ENCODE assay signal across 15 mouse cellular contexts in the genomic region with DNA sequence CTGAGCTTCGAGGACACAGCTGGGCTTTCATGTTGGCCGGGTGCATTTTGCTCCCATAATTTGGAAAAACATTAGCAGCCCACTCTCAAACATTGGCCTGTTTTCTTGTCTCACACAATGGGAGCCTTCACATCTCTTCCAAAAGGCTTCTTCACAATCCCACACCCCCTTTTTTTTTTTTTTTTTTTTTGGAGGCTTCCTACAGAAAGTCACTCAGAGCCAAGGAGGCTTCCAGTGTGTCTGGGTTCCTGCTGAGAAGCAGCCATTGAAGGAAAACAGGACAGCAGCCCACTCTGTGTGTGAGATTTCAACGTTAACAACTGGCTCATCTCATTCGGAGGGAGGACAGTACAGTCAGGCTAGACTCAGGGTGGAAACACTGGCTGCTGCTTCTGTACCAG.
DNase-seq lines count a peak whose midpoint lies in the region; ATAC-seq and TF ChIP-seq lines count a peak whose summit lies in the region.
"Had no signal": no experiment of that assay in that cellular context is flagged by ENCODE, and none has a peak within 500 bp of the region (broad histone marks: within the 10 kb centered on the region; RNA-seq: fewer than 3 reads in every experiment).

No protein-coding gene starts in this region.

- H3K4me2 ChIP-seq in embryonic facial prominence, embryonic 14.5 days (ENCODE audit: low read depth, low read length), result no peak overlapping the region
- no peak overlapping the region for H3K4me2 ChIP-seq in hindbrain, postnatal 0 days (ENCODE audit: low read depth, low read length)
- no peak overlapping the region for H3K4me2 ChIP-seq in liver, embryonic 11.5 days
- H3K4me2 ChIP-seq: heart, embryonic 11.5 days; limb, embryonic 12.5 days had no signal

- no peaks in the 10 kb centered on the region for H3K9me3 ChIP-seq in embryonic facial prominence, embryonic 14.5 days (ENCODE audit: control insufficient read depth, low read length)
- H3K9me3 ChIP-seq in embryonic facial prominence, embryonic 10.5 days, result no peaks in the 10 kb centered on the region
- no peaks in the 10 kb centered on the region for H3K9me3 ChIP-seq in hindbrain, postnatal 0 days (ENCODE audit: low read length)
- no peaks in the 10 kb centered on the region for H3K9me3 ChIP-seq in hindbrain, embryonic 10.5 days
- no peaks in the 10 kb centered on the region for H3K9me3 ChIP-seq in liver, embryonic 11.5 days (ENCODE audit: control insufficient read depth, low read length)
- H3K9me3 ChIP-seq: limb, embryonic 12.5 days had no signal

- H3K27me3 ChIP-seq in embryonic facial prominence, embryonic 14.5 days (replicated peaks; ENCODE audit: control insufficient read depth, insufficient read depth, low read length), result no peaks in the 10 kb centered on the region
- H3K27me3 ChIP-seq in embryonic facial prominence, embryonic 10.5 days (replicated peaks; ENCODE audit: low read depth, poor library complexity, severe bottlenecking), result no peaks in the 10 kb centered on the region
- H3K27me3 ChIP-seq in hindbrain, postnatal 0 days (ENCODE audit: insufficient read depth, low read length), result no peaks in the 10 kb centered on the region
- 0 out of 2 replicates have a peak, but pooled peaks cover 4% of the 10 kb centered on the region for H3K27me3 ChIP-seq in hindbrain, embryonic 10.5 days (ENCODE audit: insufficient read depth, poor library complexity, severe bottlenecking)
- no peaks in the 10 kb centered on the region for H3K27me3 ChIP-seq in liver, embryonic 11.5 days (replicated peaks; ENCODE audit: control insufficient read depth, insufficient read depth, low read length)
- H3K27me3 ChIP-seq: limb, embryonic 12.5 days had no signal

- no peak overlapping the region for H3K9ac ChIP-seq in embryonic facial prominence, embryonic 14.5 days (ENCODE audit: low read depth, low read length)
- no peak overlapping the region for H3K9ac ChIP-seq in hindbrain, postnatal 0 days (replicated peaks; ENCODE audit: low read length)
- no peak overlapping the region for H3K9ac ChIP-seq in liver, embryonic 11.5 days (ENCODE audit: low read depth, low read length)
- H3K9ac ChIP-seq: limb, embryonic 12.5 days had no signal

- H3K36me3 ChIP-seq in embryonic facial prominence, embryonic 14.5 days (ENCODE audit: control insufficient read depth, insufficient read depth, low read length), result no peaks in the 10 kb centered on the region
- no peaks in the 10 kb centered on the region for H3K36me3 ChIP-seq in embryonic facial prominence, embryonic 10.5 days (replicated peaks)
- H3K36me3 ChIP-seq in hindbrain, postnatal 0 days (ENCODE audit: insufficient read depth, low read length), result no peaks in the 10 kb centered on the region
- no peaks in the 10 kb centered on the region for H3K36me3 ChIP-seq in hindbrain, embryonic 10.5 days
- H3K36me3 ChIP-seq in liver, embryonic 11.5 days (ENCODE audit: control insufficient read depth, insufficient read depth, low read length), result no peaks in the 10 kb centered on the region
- H3K36me3 ChIP-seq: limb, embryonic 12.5 days had no signal

- TF ChIP-seq CTCF in hindbrain, postnatal 0 days (IDR thresholded peaks at IDR 0.05; ENCODE audit: low read depth), result no peak

- DNase-seq in embryonic facial prominence, embryonic 14.5 days (ENCODE audit: low spot score), result peak; percentile 49
- DNase-seq in embryonic facial prominence, embryonic 10.5 days (ENCODE audit: low spot score), result no peak
- DNase-seq in hindbrain, postnatal 0 days (ENCODE audit: low spot score), result peak; percentile 71
- no peak for DNase-seq in hindbrain, embryonic 10.5 days (ENCODE audit: low spot score)
- DNase-seq in right cerebral cortex, adult 2 months (ENCODE audit: low spot score in 2 of 2), result peak; percentile 23 to 45
- no peak for DNase-seq in right cerebral cortex, postnatal 14 days
- DNase-seq in telencephalon, adult 2 months (ENCODE audit: low read depth, low spot score), result peak; percentile 58
- no peak for DNase-seq in liver, embryonic 11.5 days (ENCODE audit: low spot score)
- DNase-seq: cerebellum, adult 9-11 months; gastrocnemius, postnatal 25 days; kidney, adult 9 months; thymus, postnatal 25 days had no signal

- H3K27ac ChIP-seq in embryonic facial prominence, embryonic 14.5 days (replicated peaks; ENCODE audit: low read depth, low read length), result no peak overlapping the region
- no peak overlapping the region for H3K27ac ChIP-seq in embryonic facial prominence, embryonic 10.5 days (replicated peaks)
- peak overlapping the region; percentile 68 for H3K27ac ChIP-seq in hindbrain, postnatal 0 days
- H3K27ac ChIP-seq in hindbrain, embryonic 10.5 days, result no peak overlapping the region; the same call in 1 of the 2 replicates
- no peak overlapping the region for H3K27ac ChIP-seq in liver, embryonic 11.5 days (ENCODE audit: low read depth, low read length)
- H3K27ac ChIP-seq: limb, embryonic 12.5 days had no signal

- no peak overlapping the region for H3K4me3 ChIP-seq in embryonic facial prominence, embryonic 14.5 days (ENCODE audit: low read depth, low read length)
- H3K4me3 ChIP-seq in embryonic facial prominence, embryonic 10.5 days, result no peak overlapping the region
- no peak overlapping the region for H3K4me3 ChIP-seq in hindbrain, postnatal 0 days (ENCODE audit: low read length)
- no peak overlapping the region for H3K4me3 ChIP-seq in hindbrain, embryonic 10.5 days
- no peak overlapping the region for H3K4me3 ChIP-seq in liver, embryonic 11.5 days (ENCODE audit: low read depth, low read length)
- H3K4me3 ChIP-seq: limb, embryonic 12.5 days had no signal

- 28% methylated on average over 4 of the region's 4 CpGs for WGBS in embryonic facial prominence, embryonic 14.5 days
- 24% methylated on average over 4 of the region's 4 CpGs for WGBS in embryonic facial prominence, embryonic 10.5 days
- WGBS in hindbrain, postnatal 0 days, result 14% methylated on average over 4 of the region's 4 CpGs
- 29% methylated on average over 4 of the region's 4 CpGs for WGBS in hindbrain, embryonic 10.5 days
- 49% methylated on average over 4 of the region's 4 CpGs for WGBS in liver, embryonic 11.5 days

- ATAC-seq in embryonic facial prominence, embryonic 14.5 days (ENCODE audit: low read depth), result no peak
- ATAC-seq in hindbrain, postnatal 0 days, result peak; percentile 86
- ATAC-seq in liver, embryonic 11.5 days (replicated peaks; ENCODE audit: low FRiP score), result no peak
- ATAC-seq: Patski had no signal

- H3K4me1 ChIP-seq in embryonic facial prominence, embryonic 14.5 days (ENCODE audit: control insufficient read depth, insufficient read depth, low read length), result 0 out of 2 replicates have a peak, but pooled peaks cover 3% of the 10 kb centered on the region
- peaks cover 7% of the 10 kb centered on the region for H3K4me1 ChIP-seq in embryonic facial prominence, embryonic 10.5 days
- H3K4me1 ChIP-seq in hindbrain, postnatal 0 days (ENCODE audit: insufficient read depth, low read length), result peaks cover 7% of the 10 kb centered on the region; the same call in 1 of the 2 replicates
- peaks cover 5% of the 10 kb centered on the region; the same call in 1 of the 2 replicates for H3K4me1 ChIP-seq in hindbrain, embryonic 10.5 days (replicated peaks)
- H3K4me1 ChIP-seq in liver, embryonic 11.5 days (replicated peaks; ENCODE audit: control insufficient read depth, insufficient read depth, low read length), result no peaks in the 10 kb centered on the region

Comparison
In these comparisons a context has a peak if more than half of its experiments do, and no peak if none do; other contexts are left out.
1. DNase-seq: peak in embryonic facial prominence, embryonic 14.5 days (single experiment), hindbrain, postnatal 0 days (single experiment), right cerebral cortex, adult 2 months (2 of 2) and telencephalon, adult 2 months (single experiment); none in embryonic facial prominence, embryonic 10.5 days (single experiment), hindbrain, embryonic 10.5 days (single experiment), right cerebral cortex, postnatal 14 days (single experiment) and liver, embryonic 11.5 days (single experiment).